Mouse (Mus musculus) mouse trophoblast stem cell (cell line): ENCODE measurements around the gene Arl5c.

Source experiments
- in situ Hi-C, 2 experiments: fragments of 300-500 bp; cut with MseI, MboI; formaldehyde crosslinking; loops; 2 replicates in 1 of 2; 3 replicates in 1 of 2; pipeline ENCODE4 v1.15.1; 2025

Arl5c gene

DNA sequence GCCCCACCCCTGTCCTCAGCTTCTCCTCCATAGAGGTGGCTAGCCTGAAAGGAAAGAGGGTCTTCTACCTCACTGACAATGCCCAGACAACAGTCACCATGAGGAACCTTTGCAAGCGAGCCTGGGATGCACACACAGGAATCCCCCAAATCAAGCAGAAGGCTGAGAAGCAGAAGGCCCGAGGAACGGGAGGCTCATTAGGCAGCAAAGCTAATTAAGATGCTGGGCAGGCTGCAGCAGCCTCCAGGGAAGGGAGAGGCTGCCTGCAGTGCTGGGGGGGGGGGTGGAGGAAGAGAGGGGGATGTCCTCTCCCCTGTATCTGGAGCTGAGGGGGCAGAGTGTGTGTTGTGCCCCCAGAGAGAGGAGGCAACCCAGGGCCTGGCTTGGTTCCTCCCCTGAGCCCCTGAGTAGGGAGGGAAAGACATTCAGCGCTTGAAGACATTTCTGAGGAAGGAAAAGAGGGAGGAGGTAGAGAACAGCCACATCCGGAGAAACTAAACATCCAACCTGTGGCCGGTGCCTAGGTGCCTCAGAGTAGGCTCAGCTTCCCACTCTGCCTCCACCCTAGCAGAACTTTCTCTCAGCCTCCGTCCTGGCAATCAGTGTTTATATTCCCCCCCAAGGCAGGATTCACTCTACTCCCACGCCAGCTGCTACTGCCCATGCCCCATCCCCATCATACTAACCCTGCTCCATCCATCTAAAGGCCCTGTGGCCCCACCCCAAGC is 24.1 kb upstream of the Arl5c start:
- in situ Hi-C loops = no loop called here

GRCm38 (mm10) chr11:98018858-98019641 is 23.1 kb upstream of the Arl5c start:
- in situ Hi-C loops = no loop called here

- in situ Hi-C loops = no loop called here
These were observed 22.2 kb upstream of the Arl5c start for GRCm38 (mm10) chr11:98018222-98018621.

DNA sequence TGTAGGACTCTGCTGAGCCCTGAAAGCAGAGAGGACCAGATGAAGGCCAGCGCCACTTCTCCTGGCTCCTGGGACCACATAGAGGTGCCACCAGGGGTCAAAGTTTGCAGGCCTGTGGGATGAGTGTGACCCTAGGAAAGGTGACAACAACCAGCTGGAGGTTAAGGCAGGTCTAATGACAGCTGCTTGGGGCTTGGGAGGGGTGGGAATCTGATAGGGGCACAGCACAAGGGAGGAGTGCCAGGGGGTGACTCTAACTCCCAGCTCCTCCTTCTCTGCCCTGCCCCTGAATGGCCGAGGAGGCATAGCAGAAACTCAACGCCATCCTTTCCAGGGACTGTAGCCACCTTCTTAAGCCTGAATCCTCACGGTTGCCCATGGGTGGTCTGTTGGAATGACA is 20.8 kb upstream of the Arl5c start:
- in situ Hi-C loops = no loop called here

GRCm38 (mm10) chr11:98016177-98016576 is 20.2 kb upstream of the Arl5c start:
- in situ Hi-C loops = no loop called here

DNA sequence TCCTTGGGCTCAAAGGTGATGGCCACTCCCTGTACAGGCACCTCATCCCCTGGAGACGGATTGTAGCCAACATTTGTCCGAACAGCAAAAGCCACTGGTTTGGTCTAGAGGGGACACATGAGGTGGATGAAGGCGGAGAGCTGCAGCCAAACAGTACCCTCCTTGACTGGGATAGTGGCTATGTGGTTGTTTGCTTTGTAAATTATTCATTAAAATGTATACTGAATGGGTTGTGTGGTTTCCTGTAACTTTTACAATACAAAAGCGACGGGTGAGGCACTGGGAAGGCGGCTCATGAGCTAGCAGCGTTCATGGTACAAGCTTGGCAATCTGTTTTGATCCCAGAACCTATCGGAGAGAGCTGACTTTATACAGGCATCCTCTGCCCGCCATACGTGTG is 16.9 kb upstream of the Arl5c start:
- in situ Hi-C loops = no loop called here

- in situ Hi-C loops = no loop called here
These were observed 15.7 kb upstream of the Arl5c start for GRCm38 (mm10) chr11:98011716-98012115.

DNA sequence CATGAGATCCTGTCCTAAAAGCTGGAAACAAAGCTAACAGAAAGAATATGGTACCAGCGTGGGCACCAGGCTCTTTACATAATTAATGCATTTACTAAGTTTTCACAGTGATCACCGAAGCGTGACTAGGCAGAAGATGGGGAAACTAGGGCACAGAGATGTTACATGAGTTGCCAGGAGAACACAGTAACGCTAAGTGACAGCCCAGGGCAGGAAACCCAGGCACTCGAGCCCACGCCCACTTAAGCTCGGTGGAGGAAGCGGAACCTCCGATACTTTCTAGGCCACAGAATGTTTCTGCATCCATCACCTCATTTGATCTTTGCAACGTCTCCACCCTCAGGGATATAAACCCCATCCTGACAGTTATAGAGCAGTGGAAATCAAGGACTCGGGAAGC is 12.1 kb upstream of the Arl5c start:
- in situ Hi-C loops = no loop called here

- in situ Hi-C loops = no loop called here
These were observed 9.7 kb upstream of the Arl5c start for GRCm38 (mm10) chr11:98005686-98006085.

- in situ Hi-C loops = no loop called here
These were observed 9.1 kb upstream of the Arl5c start for GRCm38 (mm10) chr11:98005076-98005475.

DNA sequence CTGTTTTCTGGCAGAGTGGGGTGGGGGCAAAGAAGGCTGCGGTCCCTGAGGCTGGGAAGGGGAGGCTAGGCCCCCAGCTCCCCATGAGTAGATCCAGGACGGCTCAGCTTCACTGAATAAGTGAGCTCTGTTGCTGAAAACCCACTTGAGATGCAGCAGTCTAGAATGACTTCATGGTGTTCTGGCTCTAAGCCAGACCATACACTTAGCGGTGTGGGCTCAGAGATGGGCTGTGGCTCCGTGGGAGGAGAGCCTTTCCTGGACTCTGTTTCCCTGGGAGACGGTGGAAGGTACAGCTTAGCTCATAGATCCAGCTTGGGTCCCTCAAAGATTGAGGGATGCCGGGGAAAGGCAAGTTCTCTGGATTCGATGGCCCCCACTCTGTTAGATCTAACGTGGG is 8.2 kb upstream of the Arl5c start:
- in situ Hi-C loops = no loop called here

- in situ Hi-C loops = no loop called here
These were observed 7.2 kb upstream of the Arl5c start for GRCm38 (mm10) chr11:98003171-98003671.

DNA sequence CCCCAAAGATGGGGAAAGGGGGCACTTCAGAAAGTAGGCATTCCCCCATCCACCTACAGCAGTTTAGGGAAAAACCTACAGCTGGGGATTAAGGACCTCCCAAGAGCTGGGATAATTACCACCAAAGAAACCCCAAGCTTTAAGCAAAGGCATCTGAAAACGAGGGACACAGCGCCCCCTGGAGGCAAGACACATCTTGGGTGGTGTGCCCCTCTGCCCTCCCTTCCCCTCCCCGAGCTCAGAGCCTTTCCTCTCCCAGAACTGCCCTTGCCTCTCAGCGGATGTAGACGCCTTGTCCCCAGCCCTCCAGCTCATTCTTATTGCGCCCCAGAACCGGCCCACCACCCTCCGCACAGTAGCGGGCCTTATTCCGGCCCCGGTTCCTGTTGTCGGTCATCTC is 6.6 kb upstream of the Arl5c start:
- in situ Hi-C loops = no loop called here

DNA sequence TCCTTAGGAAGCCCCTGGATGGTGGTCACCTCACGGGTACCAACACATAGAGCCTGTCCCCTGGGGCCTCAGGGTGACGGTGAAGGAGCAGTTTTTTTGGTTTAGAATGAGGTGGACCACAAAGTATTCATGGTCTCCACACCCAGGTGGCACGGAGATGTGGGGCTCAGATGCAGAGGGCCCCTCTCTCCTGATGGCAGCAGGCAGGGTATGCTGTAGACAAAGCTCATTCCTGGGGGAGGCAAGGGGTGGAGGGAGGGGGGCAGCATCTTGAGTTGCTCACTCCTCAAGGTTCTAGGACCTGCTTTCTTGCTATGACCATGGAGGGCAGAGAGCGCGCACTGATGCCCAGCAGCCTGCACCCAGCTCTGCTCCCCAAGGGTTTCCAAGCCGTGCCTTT is 6.0 kb upstream of the Arl5c start:
- in situ Hi-C loops = no loop called here

- in situ Hi-C loops = no loop called here
These were observed 5.4 kb upstream of the Arl5c start for GRCm38 (mm10) chr11:98001351-98001824.

- in situ Hi-C loops = no loop called here
These were observed 4.6 kb upstream of the Arl5c start for GRCm38 (mm10) chr11:98000378-98001140.

DNA sequence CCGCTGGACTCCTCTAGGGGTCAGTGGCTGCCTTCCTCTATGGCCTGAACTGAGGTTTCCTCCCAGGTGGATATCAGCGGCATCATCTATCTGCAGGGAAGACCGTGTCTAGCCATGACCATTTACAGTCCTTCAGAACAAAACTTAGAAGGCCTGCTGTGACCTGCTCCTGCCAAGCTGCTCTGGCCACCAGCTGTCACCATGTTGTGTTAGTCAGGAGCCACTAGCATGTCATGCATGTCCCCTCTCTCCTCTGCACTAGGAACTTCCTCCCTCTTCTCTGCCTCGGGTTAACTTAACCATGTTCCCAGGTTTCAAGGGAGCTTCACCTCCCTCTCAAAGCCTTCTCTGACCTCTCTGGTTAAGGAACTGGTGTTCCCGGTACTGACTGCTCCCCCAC is 3.8 kb upstream of the Arl5c start:
- in situ Hi-C loops = no loop called here

DNA sequence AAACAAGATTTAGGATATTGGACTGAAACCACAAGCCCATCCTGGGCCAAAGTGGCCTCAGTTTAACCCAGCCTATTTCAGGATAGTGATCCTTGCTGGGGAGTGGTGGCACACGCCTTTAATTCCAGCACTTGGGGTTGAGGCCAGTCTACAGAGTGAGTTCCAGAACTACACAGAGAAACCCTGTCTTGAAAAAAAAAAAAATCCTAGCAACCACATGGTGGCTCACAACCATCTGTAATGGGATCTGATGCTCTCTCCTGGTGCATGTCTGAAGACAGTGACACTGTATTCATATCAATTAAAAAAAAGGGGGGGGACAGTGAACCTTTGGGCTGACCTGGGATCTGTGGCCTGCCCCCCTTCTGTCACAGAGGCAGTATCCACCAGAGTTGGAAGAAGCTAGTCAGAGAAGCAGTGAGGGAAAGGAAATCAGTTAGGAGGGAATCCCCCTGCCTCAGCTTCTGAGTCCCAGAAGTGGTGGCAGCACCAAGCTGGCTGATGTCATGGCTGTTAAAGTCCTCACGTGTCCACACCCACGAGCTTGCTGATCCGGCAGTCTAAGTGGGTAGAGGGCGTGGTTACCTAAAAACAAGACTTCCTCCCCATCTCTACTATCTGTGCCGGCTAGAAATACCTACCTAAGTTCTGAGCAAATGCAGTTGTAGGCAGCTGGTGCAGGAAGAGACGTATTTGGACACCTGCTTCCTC is 3.1 kb upstream of the Arl5c start:
- in situ Hi-C loops = no loop called here

DNA sequence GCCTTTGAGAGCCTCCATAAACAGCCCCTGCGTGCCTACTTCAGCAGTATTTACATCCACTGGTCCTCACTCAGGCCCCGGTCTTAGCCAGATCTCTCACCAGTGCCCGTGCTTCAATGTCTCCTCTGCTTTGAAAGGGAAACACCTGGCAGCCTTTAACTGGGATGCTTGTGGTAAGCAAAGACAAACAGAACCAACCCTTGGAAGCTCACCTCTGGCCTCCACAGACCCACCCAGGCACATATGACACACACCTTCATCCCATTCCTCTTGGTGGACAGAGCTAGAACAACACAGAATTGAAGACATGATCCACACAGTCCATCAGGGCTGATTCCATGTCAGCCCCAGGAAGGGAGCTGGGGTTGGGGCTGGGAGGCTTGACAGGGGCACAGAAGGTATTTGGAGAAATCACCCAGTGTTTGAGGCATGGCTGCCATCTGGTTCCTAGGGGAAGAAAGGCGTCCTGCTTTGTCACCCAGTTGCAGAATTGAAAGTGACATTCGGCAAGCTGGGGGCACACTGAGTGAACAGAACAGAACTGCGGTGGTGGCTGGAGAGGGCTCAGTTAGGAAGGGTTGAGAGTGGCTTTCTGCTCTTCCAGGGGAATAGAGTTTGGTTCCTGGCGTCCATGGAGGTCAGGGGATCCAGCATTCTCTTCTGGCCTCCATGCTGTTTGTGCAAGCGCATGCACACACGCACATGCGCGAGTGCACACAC is 2.3 kb upstream of the Arl5c start:
- in situ Hi-C loops = no loop called here

DNA sequence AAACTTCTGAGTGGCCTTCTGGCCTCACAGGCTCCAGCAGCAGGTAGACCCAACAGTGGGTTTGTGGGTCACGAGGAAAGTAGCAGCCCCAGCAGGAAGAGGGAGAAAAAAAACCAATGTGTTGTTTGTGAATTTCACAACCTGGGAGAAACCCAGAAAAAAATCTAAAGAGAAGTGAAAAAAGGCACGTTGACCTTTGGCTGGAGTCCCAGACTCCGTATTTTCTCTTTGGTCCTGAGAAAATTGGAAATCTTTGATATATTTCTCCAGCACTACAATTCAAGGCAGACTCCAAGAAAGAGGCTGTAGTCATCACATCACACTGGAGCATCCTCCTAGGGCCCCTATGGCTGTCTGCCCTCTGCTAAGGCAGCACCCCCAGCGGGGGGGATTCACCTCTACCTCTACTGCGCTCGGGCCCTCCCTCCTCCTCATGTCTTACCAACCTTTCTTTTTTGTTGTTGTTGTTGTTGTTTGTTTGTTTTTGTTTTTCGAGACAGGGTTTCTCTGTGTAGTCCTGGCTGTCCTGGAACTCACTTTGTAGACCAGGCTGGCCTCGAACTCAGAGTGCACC is 1.5 kb upstream of the Arl5c start:
- in situ Hi-C loops = no loop called here

DNA sequence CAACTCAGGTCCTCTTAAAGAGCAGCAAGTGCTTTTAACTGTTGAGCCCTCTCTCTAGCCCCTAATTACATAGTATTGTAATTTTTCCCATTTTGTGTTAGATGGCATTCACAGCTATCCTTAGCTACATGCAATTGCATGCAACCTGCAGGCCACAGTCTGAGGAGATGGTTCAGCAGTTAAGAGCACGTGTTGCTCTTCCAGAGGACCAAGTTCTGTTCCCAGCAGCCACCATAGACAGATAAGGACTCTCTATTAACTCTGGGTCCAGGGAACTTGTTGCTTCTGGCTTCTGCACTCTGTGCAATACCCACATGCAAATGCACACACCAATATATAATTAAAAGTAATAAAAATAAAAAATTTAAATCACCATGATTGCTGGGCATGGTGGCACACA is 710 bp upstream of the Arl5c start:
- in situ Hi-C loops = no loop called here
